Mouse (Mus musculus) E14TG2a.4 (cell line): ENCODE results near the gene Chrm5.

Experiments used
- CTCF ChIP-seq: conservative IDR thresholded peaks from 2 replicates; pipeline ENCODE4 v1.5.1; 2014; ENCODE audit warnings: low read length
- NANOG ChIP-seq: IDR thresholded peaks from 2 replicates; pipeline ENCODE4 v1.6.1; 2014; ENCODE audit warnings: borderline replicate concordance, low read length, mixed read lengths
- POU5F1 ChIP-seq: IDR thresholded peaks from 2 replicates; pipeline ENCODE4 v1.6.1; 2014; ENCODE audit warnings: low read length, borderline replicate concordance

DNA sequence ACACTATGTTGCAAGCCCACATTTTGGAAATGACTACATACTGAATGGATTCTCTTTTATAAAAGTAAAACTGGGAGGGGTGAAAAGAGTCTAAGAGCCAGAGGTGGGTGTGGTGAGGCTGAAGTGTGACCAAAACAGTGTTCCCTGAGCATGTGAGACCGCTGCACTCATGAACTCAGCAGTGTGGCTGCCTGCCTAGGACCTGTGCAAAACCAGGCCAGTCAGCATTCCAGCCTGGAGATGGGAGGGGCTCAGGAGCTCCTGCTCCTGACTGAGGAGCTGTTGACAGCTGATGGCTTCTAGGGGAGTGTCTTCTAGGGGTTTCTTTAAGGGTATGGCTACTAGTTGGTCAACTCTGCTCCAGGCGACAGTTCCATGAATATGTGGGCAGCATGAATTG, 4.3 kb upstream of the Chrm5 start:
- TF ChIP-seq CTCF (no peak), POU5F1 (no peak), NANOG (no peak)
